ENCODE assay signal across 9 mouse cellular contexts in the genomic region with DNA sequence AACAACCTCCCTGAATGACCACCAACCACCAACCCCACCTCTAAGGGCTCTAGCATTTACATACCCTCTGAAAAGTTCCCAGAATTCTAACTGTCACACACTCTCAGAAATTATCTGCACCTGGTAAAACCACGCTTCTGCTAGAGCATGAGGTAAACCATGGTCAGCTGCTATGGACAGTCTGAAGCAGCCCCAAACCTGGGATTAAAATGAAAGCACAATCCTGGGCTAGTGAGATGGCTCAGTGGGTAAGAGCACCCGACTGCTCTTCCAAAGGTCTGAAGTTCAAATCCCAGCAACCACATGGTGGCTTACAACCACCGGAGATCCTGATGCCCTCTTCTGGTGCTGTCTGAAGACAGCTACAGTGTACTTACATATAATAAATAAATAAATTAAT. TPM values are rescaled to one million over a fixed set of nuclear protein-coding genes. Genes with fewer than 3 reads are reported as not detected.
"Had no signal": no experiment of that assay in that cellular context is flagged by ENCODE, and none has a peak within 500 bp of the region (broad histone marks: within the 10 kb centered on the region; RNA-seq: fewer than 3 reads in every experiment).

No protein-coding gene starts in this region.

RNA-seq across cellular contexts. Expression of a gene that starts 10.0 kb away (rescaled TPM):
- total RNA-seq: megakaryocyte-erythroid progenitor cell, adult 5-6 weeks had no signal
- polyA plus RNA-seq: limb, embryonic 10.5 days; midbrain, embryonic 11.5 days; midbrain, embryonic 12.5 days; midbrain, embryonic 13.5 days; midbrain, embryonic 15.5 days; neural tube, embryonic 11.5 days; neural tube, embryonic 12.5 days had no signal

RNA-seq across cellular contexts. Expression of a gene that starts 19.1 kb away (rescaled TPM):
- total RNA-seq: megakaryocyte-erythroid progenitor cell, adult 5-6 weeks had no signal

RNA-seq across cellular contexts. Expression of a gene that starts 46.4 kb away (rescaled TPM):
- total RNA-seq: megakaryocyte-erythroid progenitor cell, adult 5-6 weeks had no signal
- polyA plus RNA-seq: macrophage; midbrain, embryonic 11.5 days had no signal
